Mouse (Mus musculus) Muller cell, postnatal 12 days (primary cell): Measurements from ENCODE around the gene Ubap2.
A peak's percentile ranks its signal among the peaks of the same experiment; 100 is the strongest.

Source experiments
- DNase-seq: peaks from one replicate; pipeline ENCODE4 v3.0.0-alpha.2; 2015; ENCODE audit errors: inconsistent ontology term

Ubap2 gene

GRCm38 (mm10) chr4:41164974-41165373 is 110.0 kb downstream of the Ubap2 start:
- DNase-seq: peak; percentile 6

- DNase-seq: no peak
These were observed 113.7 kb downstream of the Ubap2 start for GRCm38 (mm10) chr4:41161232-41161631.

GRCm38 (mm10) chr4:41158251-41158650 is 116.7 kb downstream of the Ubap2 start:
- DNase-seq: no peak

- no peak for DNase-seq
These were observed 118.0 kb downstream of the Ubap2 start for GRCm38 (mm10) chr4:41156961-41157360.

DNA sequence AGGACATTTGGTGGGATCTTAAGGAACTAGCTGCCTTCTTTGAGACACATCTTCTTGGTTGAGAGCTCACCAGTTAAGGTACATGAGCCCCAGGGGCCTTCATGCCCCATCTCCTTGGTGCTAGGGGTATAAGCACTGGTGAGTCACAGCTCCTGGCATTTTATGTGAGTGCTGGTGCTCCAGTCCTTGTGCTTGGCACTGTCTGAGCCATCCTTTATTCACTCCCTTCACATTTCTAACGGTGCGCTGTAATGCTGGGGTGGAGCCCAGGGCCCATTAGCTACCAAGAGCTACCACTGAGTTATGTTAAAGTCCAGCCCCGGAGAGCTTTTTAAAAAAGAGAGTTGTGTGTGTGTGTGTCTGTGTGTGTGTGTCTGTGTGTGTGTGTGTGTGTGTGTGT is 121.8 kb downstream of the Ubap2 start:
- DNase-seq: peak; percentile 72

DNA sequence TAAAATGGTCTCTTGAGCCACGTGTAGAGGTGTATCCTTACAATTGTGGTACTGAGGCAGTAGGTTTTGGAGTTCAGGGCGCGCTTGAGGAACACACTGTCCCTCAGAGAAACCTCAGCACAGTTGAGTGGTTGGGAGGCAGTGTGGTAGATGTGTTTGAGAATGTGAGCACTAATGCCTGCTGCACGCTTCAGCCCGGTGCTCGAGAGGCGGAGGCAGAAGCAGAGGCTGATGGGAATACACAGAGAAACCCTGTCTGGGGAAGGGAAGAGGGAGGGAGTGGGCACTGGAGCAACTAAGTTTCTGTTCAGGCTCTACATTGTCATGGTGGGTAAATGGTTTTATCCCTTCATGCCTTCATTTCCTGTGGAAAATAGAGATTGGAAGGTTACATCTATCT is 123.8 kb downstream of the Ubap2 start:
- DNase-seq: no peak

DNA sequence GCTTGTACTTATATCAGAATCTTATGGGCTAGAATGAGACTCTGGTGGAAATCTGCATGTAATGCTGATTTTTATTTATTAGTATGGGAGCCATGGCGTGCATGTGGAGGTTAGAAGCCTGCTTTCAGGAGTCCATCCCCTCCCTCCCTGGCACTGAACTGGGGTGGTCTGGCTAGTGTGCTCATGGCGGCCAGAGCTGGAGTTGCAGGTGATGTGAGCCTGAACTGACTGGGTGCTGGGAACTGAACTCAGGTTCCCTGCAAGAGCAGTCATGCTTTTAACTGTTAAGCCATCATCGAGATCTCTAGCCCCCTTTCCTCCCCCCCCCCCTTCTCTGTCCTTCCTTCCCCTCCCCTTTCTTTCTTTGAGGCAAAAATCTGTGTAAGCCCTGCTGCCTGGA is 125.1 kb downstream of the Ubap2 start:
- DNase-seq: no peak
